Mouse (Mus musculus) E14TG2a.4 (cell line): ENCODE results near the gene Zfp114.

Experiments
- CTCF ChIP-seq: conservative IDR thresholded peaks from 2 replicates; pipeline ENCODE4 v1.5.1; 2014; ENCODE audit warnings: low read length
- POU5F1 ChIP-seq: IDR thresholded peaks from 2 replicates; pipeline ENCODE4 v1.6.1; 2014; ENCODE audit warnings: low read length, borderline replicate concordance

- TF ChIP-seq CTCF (no peak), POU5F1 (no peak)
Measured at GRCm38 (mm10) chr7:24174618-24175336, at the start of gene Zfp114.
